Mouse (Mus musculus) left cerebral cortex, postnatal 36 days (tissue): ENCODE measurements at regions not wholly inside any gene's neighbourhood (a gene's known extent, or its start where the extent isn't known, plus 50 kb on each side); places are given as distances from the start of the nearest gene placed in this dataset.

ENCODE experiments used
- DNase-seq, 2 experiments: peaks; one replicate each; pipeline ENCODE4 v3.0.0; 2021 to 2022; ENCODE audit warnings: low spot score in 2 of 2, mixed read lengths in 1 of 2
- intact Hi-C: fragments of 180-260 bp; cut with DNase I; formaldehyde crosslinking; loops from one replicate; pipeline ENCODE4 v1.15.1; 2025

DNA sequence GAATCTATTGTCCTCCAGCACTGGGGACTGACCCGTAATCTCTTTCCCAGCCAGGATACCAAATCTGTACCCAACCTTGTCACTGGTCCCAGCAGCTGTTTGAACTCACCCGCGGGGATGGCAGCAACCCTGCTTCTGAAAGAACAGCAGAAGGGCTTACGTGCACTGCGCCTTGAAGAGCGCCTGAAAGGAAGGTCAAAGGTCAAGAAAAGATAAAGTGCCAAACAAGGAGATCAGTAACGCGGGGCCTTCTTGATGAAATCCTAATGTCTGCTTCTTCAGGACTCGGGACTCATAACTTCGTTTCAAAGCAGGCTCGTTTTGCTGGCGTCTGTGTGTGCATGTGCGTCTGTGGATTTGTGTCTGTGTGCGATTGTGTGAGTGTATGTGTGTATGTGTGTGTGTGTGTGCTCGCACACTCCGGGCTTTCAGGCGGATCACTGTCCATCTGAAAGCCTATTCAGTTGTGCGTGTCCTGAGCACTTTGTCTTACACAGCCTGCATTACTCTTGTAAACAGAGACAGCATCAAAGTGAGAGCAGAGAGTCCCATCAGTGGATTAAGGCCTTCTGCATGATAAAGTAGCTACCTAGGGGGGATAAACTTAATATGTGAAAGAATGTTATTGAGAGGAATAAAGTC is 135.3 kb downstream of the Barhl2 start:
- DNase-seq, result no peak
- intact Hi-C loops, result no loop called here

DNA sequence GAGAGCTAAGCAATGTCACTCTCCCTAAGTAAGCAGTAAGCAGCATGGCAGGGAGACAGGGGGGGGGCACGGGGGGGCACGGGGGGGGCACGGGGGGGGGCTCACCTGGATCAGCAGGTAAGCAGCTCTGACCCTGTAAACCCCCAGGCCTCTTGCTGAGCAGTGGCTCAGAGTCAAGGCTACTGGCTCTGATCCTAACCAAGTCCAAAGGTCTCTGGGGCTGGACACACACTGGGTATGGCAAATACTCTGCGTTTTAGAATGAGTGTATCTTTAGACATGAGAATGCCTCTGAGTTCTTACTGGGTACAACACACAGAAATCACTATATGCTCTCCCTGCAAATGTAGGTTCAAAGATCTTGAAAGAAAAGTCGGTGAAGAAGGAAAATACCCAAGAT is 136.5 kb downstream of the Barhl2 start:
- DNase-seq, result no peak
- intact Hi-C loops, result no loop called here

DNA sequence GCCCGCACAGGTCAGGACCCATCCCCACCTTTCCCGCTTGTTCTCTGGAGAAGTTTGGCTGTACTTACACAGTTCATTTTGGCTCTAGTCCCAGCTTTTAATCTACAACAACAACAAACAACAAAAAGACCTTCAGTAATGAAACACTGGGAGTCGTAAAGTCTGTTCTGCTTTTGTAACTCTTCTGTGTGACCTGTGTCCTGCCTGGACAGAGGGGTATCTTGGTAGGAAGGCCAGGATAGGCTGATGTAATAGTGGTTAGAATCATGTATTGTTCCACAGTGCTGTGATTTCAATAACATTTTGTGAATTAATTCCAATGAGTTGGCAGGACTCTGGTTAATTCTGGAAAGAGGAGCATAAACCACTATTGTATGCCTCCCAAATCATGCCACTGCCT is 136.9 kb downstream of the Barhl2 start:
- intact Hi-C loops, result no loop called here
- DNase-seq, result no peak

DNA sequence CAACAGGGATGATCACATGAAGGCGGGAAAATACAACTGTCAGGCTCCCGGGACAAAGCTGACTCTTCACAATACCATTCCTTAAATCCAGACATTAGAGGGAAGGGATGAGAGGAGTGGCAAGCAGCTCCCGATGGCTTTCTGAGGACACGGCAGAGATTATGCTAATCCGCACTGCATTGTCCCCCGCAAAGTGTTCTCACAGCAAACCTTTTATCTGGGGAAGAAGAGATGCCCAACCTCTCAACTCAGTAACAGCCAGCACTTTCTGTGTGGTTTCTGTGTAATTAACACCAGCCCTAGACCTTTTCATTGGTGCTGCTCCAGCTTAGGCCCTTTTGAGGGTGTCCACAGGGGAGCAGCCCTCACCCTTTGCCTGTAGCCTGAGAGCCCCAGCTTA is 137.9 kb downstream of the Barhl2 start:
- no peak for DNase-seq
- intact Hi-C loops, result no loop called here

DNA sequence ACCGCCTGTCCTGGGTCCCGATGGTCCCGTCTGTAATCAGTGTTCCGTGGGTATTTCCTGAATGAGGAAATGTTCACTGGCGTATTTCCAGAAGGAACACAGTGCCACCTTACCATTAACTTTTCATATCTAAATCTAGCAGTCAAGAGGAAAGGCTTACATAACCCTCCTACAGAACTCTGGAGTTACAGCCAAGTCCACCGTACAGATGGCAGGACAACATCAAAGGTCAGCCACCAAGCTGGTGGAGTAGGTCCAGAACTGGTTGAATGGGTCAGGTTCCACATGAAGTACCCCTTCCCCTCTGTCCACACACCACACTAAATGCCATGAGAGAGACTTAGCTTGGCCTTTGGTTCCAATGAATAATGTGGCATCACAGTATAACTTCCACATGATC is 139.7 kb downstream of the Barhl2 start:
- no peak for DNase-seq
- intact Hi-C loops, result no loop called here

DNA sequence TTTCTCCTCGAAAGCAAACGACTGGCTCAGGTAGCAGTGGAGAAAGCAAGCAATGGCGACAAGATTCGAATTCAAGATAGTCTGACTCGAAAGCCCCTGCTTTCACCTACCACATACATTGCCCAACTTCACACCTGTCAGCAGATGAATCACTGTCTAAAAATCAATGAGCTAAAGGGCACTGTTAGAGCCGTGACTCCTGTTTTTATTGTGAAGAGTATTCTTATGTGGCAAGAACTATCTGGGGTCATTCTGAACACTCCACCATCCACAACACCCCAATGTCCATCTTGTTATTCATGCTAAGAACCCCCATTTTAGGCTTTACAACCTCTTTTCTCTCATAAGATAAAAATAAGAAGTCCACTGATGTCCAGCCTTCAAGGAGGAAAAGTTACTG is 144.1 kb downstream of the Barhl2 start:
- intact Hi-C loops, result no loop called here
- no peak for DNase-seq

DNA sequence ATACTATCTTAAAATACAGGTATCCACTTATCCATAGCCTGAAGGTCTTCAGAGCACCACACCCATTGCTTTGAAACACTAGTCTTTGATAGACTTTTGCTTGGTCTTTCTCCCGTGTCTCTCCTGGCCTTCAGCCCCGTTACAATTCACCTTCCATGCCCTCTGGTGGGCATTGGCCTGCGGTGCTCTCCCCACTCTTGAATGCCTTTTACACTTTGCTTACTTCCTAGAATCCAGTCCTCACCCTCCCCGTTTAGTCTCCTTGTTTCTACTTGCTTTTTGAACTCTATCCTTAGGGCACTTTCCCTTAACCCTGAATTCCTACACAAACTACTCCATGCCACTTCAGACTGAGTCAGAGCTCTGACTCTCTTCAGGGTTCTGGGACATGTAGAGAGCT is 156.6 kb downstream of the Barhl2 start:
- no peak for DNase-seq
- intact Hi-C loops, result no loop called here

DNA sequence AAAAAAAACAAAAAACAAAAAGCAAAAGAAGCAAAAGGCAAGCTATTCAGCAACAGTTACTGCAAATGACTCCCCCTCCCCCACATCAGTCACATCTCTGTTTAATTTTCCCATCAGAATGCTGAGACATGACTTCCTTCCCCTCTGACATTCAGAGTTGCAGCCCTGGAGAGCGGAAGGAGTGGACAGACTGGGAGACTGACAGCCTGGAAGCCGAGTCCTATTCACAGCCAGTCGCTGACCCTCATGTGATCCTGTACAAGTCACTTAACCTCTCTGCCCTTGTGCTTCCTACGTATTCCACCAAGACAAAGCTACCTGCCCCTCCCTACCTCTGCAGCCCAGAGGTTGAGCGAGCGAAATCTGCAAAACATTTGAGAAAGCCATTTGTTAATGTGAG is 161.2 kb downstream of the Barhl2 start:
- intact Hi-C loops, result no loop called here
- no peak for DNase-seq

DNA sequence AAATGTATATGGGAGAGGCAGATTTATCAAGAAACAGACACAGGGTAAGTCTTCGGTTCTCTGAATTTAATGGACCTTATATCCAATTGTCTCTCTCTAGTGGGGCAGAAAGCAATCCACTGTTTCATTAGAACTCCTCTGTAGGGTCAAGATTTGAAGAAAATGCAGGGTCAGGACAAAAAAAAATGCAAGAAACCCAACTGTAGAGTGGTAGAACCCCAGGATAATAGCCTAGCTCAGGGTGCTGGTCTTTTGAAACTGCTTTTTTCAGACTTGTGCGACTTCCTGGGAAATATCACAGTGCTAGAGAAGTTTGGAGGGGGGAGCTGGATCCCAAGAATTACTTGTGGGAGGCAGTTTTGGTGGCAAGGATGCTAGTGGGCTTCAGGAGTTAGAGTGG is 162.0 kb downstream of the Barhl2 start:
- intact Hi-C loops, result no loop called here
- DNase-seq, result no peak

DNA sequence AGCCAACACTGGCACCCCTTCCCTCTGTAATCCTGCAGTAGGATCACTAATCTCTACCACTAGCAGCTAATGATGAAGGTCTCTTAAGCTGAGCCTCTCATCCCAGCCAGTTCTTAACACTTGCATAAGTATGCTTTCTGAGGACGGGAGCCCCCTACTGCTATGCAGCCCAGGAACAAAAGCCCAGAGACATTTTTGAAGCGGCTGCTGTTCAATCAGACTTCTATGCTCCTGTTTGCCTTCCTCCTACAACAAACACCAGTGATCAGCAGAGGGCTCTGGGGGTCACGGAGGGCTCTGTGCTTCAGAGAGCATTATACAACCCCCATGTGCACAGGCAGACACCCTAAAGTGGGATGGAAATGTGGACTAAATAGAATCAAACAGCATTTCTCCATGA is 162.4 kb downstream of the Barhl2 start:
- intact Hi-C loops, result no loop called here
- no peak for DNase-seq

DNA sequence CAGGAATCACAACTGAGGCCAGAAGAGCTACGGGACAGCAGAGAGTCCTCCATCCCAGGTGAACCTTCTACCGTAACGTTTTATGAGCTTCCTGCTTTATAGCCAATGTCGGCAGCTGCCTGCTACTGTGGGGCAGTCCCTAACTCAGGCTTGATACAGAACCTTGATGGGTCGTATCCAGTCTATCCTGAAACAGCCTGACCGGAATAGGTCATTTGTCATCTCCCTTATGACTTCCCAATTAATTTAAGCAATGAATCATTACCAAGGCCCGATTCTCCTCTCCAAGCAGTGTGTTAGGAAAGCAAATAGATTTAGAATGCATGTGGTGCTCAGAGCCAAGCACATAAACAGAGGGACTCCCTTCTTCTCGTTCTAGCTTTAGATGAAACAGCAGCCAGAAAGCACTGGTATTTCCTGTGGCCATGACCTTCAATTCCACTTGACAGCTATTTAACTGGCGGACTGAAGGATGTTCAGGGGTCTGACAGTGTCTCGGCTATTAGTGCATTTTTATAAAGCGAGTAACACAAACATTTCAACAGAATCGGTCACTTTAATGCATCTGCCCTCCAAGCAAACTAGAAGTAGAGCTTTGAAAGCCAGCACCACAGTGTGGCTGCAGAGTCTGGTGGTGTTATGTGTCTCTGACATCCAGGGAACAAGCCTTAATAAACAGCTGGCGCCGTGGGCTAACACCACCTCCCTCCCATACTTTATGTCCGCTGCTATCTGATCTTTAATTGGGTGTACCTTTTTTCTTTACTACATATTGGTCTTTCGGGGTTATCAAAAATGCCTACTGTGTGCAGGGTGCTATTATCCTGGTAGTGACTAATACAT is 165.4 kb downstream of the Barhl2 start:
- intact Hi-C loops, result no loop called here
- no peak for DNase-seq

DNA sequence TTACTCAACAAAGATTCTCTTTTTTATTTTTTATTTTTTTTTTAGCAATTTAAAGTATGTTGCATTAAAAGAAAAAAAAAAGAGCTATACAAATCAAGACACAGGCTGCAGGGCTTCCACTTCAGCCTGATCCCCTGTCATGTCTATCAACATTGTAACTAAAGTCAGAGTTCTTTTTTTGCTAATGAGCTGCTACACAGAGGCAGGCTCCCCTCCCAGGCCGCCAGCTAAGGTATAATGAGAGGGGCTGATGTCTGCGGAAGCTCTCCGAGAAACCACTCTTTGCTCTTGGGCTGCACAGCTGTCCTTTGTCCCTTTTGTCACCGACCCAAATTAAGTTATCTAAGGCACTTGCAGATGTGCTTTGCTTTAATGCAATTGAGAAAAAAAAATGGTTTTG is 172.8 kb downstream of the Barhl2 start:
- no peak for DNase-seq
- intact Hi-C loops, result no loop called here

DNA sequence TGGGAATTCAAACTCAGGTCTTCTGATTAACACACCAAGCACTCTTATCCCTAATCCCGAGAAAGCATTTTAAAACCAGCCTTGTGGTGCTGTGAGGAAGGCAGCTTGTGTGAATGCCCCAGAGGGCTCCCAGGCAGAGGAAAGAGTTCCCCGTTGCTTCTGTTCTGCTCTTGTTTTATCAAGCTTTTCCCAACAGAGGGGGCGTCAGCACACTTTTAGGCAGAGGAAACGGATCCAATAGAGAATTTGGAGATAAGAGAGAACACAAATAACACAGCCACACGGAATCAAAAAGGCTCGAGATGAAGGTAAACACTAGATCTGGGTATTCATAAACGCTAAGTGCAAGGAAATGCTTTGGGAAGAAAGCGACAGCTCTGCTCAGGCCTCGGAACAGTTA is 173.2 kb downstream of the Barhl2 start:
- DNase-seq, result no peak
- intact Hi-C loops, result no loop called here

DNA sequence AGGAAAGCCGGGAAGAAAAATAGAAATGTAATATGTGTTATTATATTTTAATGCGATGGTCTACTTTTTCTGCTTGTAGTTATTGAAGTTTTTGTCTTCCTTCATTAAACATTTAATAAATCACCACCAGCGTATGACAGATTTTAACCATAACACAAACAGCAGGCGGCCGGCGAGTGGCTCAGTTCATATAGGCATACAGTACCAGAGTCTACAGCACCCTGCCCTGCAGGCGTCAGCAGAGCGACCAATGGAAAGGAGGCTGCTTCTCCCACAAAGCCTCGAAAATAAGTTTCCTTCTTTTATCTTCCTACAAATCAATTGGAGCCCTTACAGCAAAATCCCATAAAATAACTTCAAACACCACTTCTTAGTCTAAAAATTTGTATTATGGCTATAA is 175.3 kb downstream of the Barhl2 start:
- DNase-seq, result no peak
- intact Hi-C loops, result no loop called here

DNA sequence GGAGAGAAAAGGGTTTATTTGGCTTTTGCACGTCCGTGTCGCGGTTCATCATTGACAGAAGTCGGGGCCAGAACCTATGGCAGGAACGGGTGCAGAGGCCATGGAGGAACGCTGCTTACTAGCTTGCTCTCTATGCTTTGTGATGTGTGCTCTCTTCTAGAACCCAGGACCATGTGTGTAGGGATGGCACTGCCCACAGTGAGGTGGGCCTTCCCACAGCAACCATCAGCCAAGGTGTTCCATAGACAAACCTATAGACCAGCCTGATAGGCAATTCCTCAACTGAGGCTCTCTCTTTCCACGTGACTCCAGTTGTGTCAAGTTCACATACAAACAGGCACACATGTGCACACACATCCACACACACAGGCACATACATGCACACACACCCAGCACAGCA is 180.2 kb downstream of the Barhl2 start:
- no peak for DNase-seq
- intact Hi-C loops, result no loop called here

DNA sequence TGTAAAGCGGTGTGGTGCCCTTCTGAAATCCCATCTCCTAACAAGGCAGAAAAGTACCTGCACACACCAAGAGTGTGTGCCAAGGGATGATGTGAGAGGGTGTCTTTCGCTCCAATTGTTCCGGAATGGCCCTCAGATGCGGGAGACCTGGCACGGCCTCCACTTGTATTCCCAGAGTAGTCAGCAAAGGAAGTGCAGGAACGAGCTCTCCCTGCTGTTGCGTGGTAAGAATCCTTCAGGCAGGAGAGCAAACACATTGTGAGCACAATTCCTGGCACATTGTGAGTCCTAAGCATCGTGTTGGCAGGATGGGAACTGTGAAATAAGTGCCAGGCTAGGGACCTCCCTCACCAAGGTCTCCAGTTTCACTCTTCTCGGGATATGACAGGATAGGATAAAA is 180.7 kb downstream of the Barhl2 start:
- intact Hi-C loops, result no loop called here
- no peak for DNase-seq

DNA sequence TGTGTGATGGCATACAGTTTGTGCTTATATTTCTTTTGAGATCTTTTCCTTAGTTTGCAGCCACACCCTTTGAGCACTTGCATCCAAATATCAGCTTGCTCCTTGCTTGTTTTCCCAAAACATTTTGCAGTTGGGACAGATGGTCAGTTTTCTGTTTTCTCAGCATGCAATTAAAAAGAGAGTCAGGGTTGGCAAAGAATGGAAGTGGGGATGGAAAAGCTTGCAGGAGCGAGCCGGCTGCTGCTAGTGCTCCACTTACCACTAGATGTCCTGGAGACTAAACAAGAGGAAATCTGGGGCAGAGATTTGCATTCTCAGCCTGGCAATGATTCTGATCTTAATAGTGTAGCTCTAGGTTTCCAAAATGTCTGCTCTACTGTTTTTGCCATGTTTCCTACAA is 181.8 kb downstream of the Barhl2 start:
- intact Hi-C loops, result no loop called here
- DNase-seq, result peak in 1 of 2 experiments; percentile 10

DNA sequence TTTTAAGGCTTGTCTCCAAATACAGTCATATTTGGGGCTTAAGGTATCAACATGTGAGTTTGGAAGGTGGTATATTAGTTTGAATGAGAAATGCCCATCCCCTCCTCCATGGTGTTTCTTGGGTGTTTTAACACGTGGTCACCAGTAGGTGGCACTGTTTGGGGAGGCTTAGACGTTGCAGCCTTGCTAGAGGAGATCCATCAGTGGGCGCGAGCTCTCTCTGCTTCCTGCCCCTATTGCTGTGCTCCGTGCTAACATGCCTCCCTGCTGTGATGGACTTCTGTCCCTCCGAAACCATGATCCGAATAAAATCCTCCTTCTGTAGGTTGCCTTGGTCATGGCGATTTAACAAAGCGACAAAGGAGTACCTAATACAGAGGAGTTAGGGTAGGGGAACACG is 183.3 kb downstream of the Barhl2 start:
- intact Hi-C loops, result no loop called here
- no peak for DNase-seq

DNA sequence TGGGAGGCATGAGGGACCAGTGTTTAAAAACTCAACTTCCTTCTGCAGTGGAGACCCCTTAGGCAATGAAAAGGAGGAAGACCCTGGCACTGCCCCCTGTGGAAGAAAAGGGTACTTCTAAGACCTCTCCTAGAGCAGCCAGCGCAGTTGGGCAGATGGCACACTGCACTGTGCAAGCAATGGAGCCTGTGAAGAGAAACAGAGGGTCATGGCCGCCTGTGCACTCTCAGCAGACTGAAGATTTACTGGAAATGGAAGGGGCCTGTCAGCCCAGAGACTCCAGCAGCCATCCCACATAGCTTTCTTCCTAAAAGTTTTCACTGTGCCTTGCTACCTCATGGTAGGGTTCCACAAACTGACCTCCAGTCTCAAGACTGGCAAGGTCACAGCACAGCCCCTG is 193.4 kb downstream of the Barhl2 start:
- intact Hi-C loops, result no loop called here
- no peak for DNase-seq

DNA sequence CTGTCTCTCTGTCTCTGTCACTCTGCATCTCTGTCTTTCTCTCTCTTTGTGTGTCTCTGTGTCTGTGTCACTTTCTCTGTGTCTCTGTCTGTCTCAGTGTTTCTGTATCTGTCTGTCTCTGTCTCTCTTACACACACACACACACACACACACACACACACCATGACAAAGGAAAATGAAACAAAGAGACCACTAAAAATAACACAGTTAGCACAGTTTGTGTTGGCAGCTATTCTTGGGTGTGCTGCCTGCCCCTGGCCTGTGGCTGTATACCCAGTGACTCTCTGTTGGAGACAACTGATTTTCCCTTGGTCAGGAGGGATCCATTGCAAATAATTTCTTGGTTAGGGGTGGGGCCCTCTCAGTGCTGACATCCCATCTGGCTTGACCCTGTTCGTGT is 200.8 kb downstream of the Barhl2 start:
- no peak for DNase-seq
- intact Hi-C loops, result no loop called here

DNA sequence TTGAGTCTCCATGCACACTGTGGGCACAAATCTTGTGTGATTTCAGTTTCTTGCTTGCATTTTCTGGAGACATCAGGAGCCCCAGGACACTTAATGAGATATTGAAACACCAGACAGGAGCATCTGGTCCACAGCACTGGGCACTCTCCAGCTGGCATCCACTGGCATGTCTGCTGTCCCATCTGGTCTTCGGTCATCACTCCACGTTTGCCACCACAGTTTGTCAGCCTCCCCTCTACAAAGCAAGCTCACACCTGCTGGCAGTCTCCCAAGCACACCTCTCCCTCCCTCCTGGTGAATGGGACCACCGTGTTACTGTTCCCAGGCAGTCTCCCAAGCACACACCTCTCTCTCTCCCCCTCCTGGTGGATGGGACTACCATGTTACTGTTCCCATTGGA is 228.8 kb downstream of the Barhl2 start:
- intact Hi-C loops, result no loop called here
- DNase-seq, result no peak

DNA sequence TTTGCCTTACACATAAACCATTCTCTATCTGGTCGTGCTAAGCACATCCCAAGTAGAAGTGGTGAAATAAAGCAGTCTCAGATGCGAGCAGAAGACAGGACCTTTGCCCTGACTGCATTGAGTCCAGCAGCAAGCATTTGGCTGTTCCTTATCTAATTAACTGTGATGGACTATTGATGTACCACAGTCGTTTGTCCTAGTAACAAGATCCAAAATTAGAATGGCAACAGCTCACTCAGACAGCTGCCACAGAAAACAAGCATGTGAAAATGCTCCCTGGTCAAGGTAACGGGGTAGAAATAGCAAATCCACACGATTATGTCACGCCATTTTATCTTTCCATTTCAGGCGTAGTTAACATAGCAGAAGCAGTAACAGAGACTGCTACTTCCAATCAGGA is 233.8 kb downstream of the Barhl2 start:
- DNase-seq, result no peak
- intact Hi-C loops, result no loop called here
